Mouse (Mus musculus) heart, postnatal 0 days (tissue): ENCODE results near the gene Fgfr2.

Experiments
- CTCF ChIP-seq: IDR thresholded peaks from 2 replicates; pipeline ENCODE4 v1.5.1; 2016; ENCODE audit warnings: antibody characterized with exemption, control low read depth, low read depth
- EP300 ChIP-seq: IDR thresholded peaks from 2 replicates; pipeline ENCODE4 v1.6.1; 2016; ENCODE audit warnings: antibody characterized with exemption, low read depth

- TF ChIP-seq EP300 (no peak), CTCF (no peak)
These were observed 95.2 kb downstream of the Fgfr2 start for GRCm38 (mm10) chr7:133027930-133028329.
